Mouse (Mus musculus): ENCODE measurements around the gene Hspbap1.

Gene Hspbap1

GRCm38 (mm10) chr16:35763590-35764296 is 6.4 kb upstream of the Hspbap1 start:
- DNase-seq (ENCODE audit: extremely low spot score, low spot score), result no peak

- DNase-seq (ENCODE audit: extremely low spot score, low spot score), result no peak
Measured at GRCm38 (mm10) chr16:35764941-35765340, 5.2 kb upstream of the Hspbap1 start.

- no peak for DNase-seq (ENCODE audit: extremely low spot score, low spot score)
Measured at GRCm38 (mm10) chr16:35765449-35765848, 4.7 kb upstream of the Hspbap1 start.

- no peak for DNase-seq (ENCODE audit: extremely low spot score, low spot score)
Measured at GRCm38 (mm10) chr16:35766366-35766765, 3.8 kb upstream of the Hspbap1 start.

- DNase-seq (ENCODE audit: extremely low spot score, low spot score), result no peak
Measured at GRCm38 (mm10) chr16:35768469-35768784, 1.7 kb upstream of the Hspbap1 start.

GRCm38 (mm10) chr16:35768785-35769642 is 1.2 kb upstream of the Hspbap1 start, which contains the start of gene Dirc2:
Dirc2 (minus strand) TSS chr16:35769356.
- peak; percentile 86 for DNase-seq (ENCODE audit: extremely low spot score, low spot score)

GRCm38 (mm10) chr16:35771141-35771540 is 966 bp downstream of the Hspbap1 start:
- DNase-seq (ENCODE audit: extremely low spot score, low spot score), result no peak

- DNase-seq (ENCODE audit: extremely low spot score, low spot score), result no peak
Measured at GRCm38 (mm10) chr16:35771606-35772005, 1.4 kb downstream of the Hspbap1 start.

- DNase-seq (ENCODE audit: extremely low spot score, low spot score), result no peak
Measured at GRCm38 (mm10) chr16:35772598-35772997, 2.4 kb downstream of the Hspbap1 start.

- DNase-seq (ENCODE audit: extremely low spot score, low spot score), result no peak
Measured at GRCm38 (mm10) chr16:35775835-35776234, 5.7 kb downstream of the Hspbap1 start.

GRCm38 (mm10) chr16:35776737-35777136 is 6.6 kb downstream of the Hspbap1 start:
- no peak for DNase-seq (ENCODE audit: extremely low spot score, low spot score)

- DNase-seq (ENCODE audit: extremely low spot score, low spot score), result no peak
Measured at GRCm38 (mm10) chr16:35777768-35778167, 7.6 kb downstream of the Hspbap1 start.

GRCm38 (mm10) chr16:35779681-35780080 is 9.5 kb downstream of the Hspbap1 start:
- no peak for DNase-seq (ENCODE audit: extremely low spot score, low spot score)

- no peak for DNase-seq (ENCODE audit: extremely low spot score, low spot score)
Measured at GRCm38 (mm10) chr16:35781096-35781495, 10.9 kb downstream of the Hspbap1 start.

GRCm38 (mm10) chr16:35781651-35782050 is 11.5 kb downstream of the Hspbap1 start:
- no peak for DNase-seq (ENCODE audit: extremely low spot score, low spot score)

- no peak for DNase-seq (ENCODE audit: extremely low spot score, low spot score)
Measured at GRCm38 (mm10) chr16:35782451-35783206, 12.5 kb downstream of the Hspbap1 start.

- no peak for DNase-seq (ENCODE audit: extremely low spot score, low spot score)
Measured at GRCm38 (mm10) chr16:35783207-35783573, 13.0 kb downstream of the Hspbap1 start.

- DNase-seq (ENCODE audit: extremely low spot score, low spot score), result no peak
Measured at GRCm38 (mm10) chr16:35784134-35784725, 14.1 kb downstream of the Hspbap1 start.

- no peak for DNase-seq (ENCODE audit: extremely low spot score, low spot score)
Measured at GRCm38 (mm10) chr16:35787163-35787562, 17.0 kb downstream of the Hspbap1 start.

GRCm38 (mm10) chr16:35787568-35788189 is 17.5 kb downstream of the Hspbap1 start:
- DNase-seq (ENCODE audit: extremely low spot score, low spot score), result no peak

GRCm38 (mm10) chr16:35788330-35788729 is 18.2 kb downstream of the Hspbap1 start:
- no peak for DNase-seq (ENCODE audit: extremely low spot score, low spot score)

Data from neural tube, embryonic 10.5 days (tissue).